Mouse (Mus musculus) limb, embryonic 11.5 days (tissue): ENCODE measurements around the gene BC052040. TPM values are rescaled to one million over a fixed set of nuclear protein-coding genes. Genes with fewer than 3 reads are reported as not detected.
A peak's percentile ranks its signal among the peaks of the same experiment; 100 is the strongest.

Experiments
- ATAC-seq: fragments of 200-750 bp; cut with Nextera tagmentation; 2 replicates; pipeline ENCODE4 v1.8.0; 2017; ENCODE audit warnings: low read depth; ENCODE audit not compliant: insufficient number of reproducible peaks, low FRiP score, low TSS enrichment
- DNase-seq: peaks from one replicate; pipeline ENCODE4 v3.0.0-alpha.2; 2015; ENCODE audit warnings: low spot score
- H3K27ac ChIP-seq: fragments of 300-500 bp; sonication (generic); replicated peaks from 2 replicates; pipeline ENCODE4 v1.5.1; 2014; ENCODE audit warnings: low read depth, mild to moderate bottlenecking, low read length
- H3K27me3 ChIP-seq: fragments of 300-500 bp; sonication (generic); 2 replicates; pipeline ENCODE4 v1.6.1; 2014; ENCODE audit warnings: mild to moderate bottlenecking, low read length, mixed read lengths; ENCODE audit not compliant: control insufficient read depth, insufficient read depth
- H3K36me3 ChIP-seq: fragments of 300-500 bp; sonication (generic); 2 replicates; pipeline ENCODE4 v1.6.1; 2014; ENCODE audit warnings: mild to moderate bottlenecking, low read length, moderate library complexity, mixed read lengths; ENCODE audit not compliant: control insufficient read depth, insufficient read depth
- H3K4me1 ChIP-seq: fragments of 300-500 bp; sonication (generic); 2 replicates; pipeline ENCODE4 v1.6.1; 2014; ENCODE audit warnings: low read length, mixed read lengths; ENCODE audit not compliant: control insufficient read depth, insufficient read depth
- H3K4me2 ChIP-seq: fragments of 300-500 bp; sonication (generic); 2 replicates; pipeline ENCODE4 v1.6.1; 2014; ENCODE audit warnings: low read depth, mild to moderate bottlenecking, moderate library complexity; ENCODE audit not compliant: severe bottlenecking
- H3K4me3 ChIP-seq: fragments of 300-500 bp; sonication (generic); 2 replicates; pipeline ENCODE4 v1.5.1; 2014; ENCODE audit warnings: low read depth, low read length
- H3K9ac ChIP-seq: fragments of 300-500 bp; sonication (generic); 2 replicates; pipeline ENCODE4 v1.6.1; 2014; ENCODE audit warnings: mild to moderate bottlenecking, low read length
- H3K9me3 ChIP-seq: fragments of 300-500 bp; sonication (generic); 2 replicates; pipeline ENCODE4 v1.6.1; 2016; ENCODE audit warnings: low read length; ENCODE audit not compliant: control insufficient read depth
- WGBS: fragments of 180-500 bp; shearing (Covaris S2); extraction: QIAGEN DNeasy Blood & Tissue Kit; methylation state at CpG from one replicate; pipeline ENCODE4 v1.1.7; 2014; 5-methylcytosine and 5-hydroxymethylcytosine counted together
- polyA plus RNA-seq: library from polyadenylated mRNA; unstranded; fragments of >200 nt; fragmentation: Nextera tagmentation; extraction: Ambion mirVana; gene quantifications from 2 replicates; pipeline ENCODE4 v1.2.1, GENCODE M21; 2014

Gene BC052040
- polyA plus RNA-seq, 1 experiment from 2014 or later, result 13.6 TPM

- WGBS, result 38% methylated on average over 6 of the region's 6 CpGs
- Histone ChIP-seq H3K4me1 (no peaks in the 10 kb centered on the region), H3K4me3 (no peak overlapping the region), H3K36me3 (no peaks in the 10 kb centered on the region), H3K27ac (no peak overlapping the region), H3K9ac (no peak overlapping the region), H3K27me3 (no peaks in the 10 kb centered on the region), H3K4me2 (no peak overlapping the region), H3K9me3 (no peaks in the 10 kb centered on the region)
- no peak for ATAC-seq
- DNase-seq, result no peak
Measured at GRCm38 (mm10) chr2:115725926-115726325, 144.4 kb downstream of the BC052040 start.

GRCm38 (mm10) chr2:115726806-115727205 is 145.3 kb downstream of the BC052040 start:
- no peaks in the 10 kb centered on the region for H3K4me1 ChIP-seq
- no peaks in the 10 kb centered on the region for H3K9me3 ChIP-seq
- DNase-seq (no peak), ATAC-seq (no peak)
- H3K27me3 ChIP-seq, result no peaks in the 10 kb centered on the region
- no peak overlapping the region for H3K9ac ChIP-seq
- 60% methylated on average over 5 of the region's 5 CpGs for WGBS
- no peak overlapping the region for H3K4me2 ChIP-seq
- no peak overlapping the region for H3K4me3 ChIP-seq
- no peak overlapping the region for H3K27ac ChIP-seq
- H3K36me3 ChIP-seq, result no peaks in the 10 kb centered on the region

GRCm38 (mm10) chr2:115728627-115729026 is 147.1 kb downstream of the BC052040 start:
- DNase-seq (no peak), ATAC-seq (no peak)
- Histone ChIP-seq H3K36me3 (no peaks in the 10 kb centered on the region), H3K27ac (no peak overlapping the region), H3K4me3 (no peak overlapping the region), H3K9me3 (no peaks in the 10 kb centered on the region), H3K4me1 (peaks cover 6% of the 10 kb centered on the region; the same call in 1 of the 2 replicates), H3K4me2 (no peak overlapping the region), H3K9ac (no peak overlapping the region), H3K27me3 (no peaks in the 10 kb centered on the region)
- WGBS, result 89% methylated on average over 6 of the region's 6 CpGs

GRCm38 (mm10) chr2:115730502-115730901 is 149.0 kb downstream of the BC052040 start:
- Histone ChIP-seq H3K36me3 (no peaks in the 10 kb centered on the region), H3K27ac (no peak overlapping the region), H3K27me3 (no peaks in the 10 kb centered on the region), H3K4me3 (no peak overlapping the region), H3K4me1 (peaks cover 10% of the 10 kb centered on the region; the same call in 1 of the 2 replicates), H3K9me3 (no peaks in the 10 kb centered on the region), H3K4me2 (no peak overlapping the region), H3K9ac (no peak overlapping the region)
- DNase-seq, result no peak
- ATAC-seq, result no peak
- 77% methylated on average over 6 of the region's 6 CpGs for WGBS

GRCm38 (mm10) chr2:115731171-115731570 is 149.7 kb downstream of the BC052040 start:
- DNase-seq, result no peak
- no peaks in the 10 kb centered on the region for H3K27me3 ChIP-seq
- no peak overlapping the region for H3K9ac ChIP-seq
- H3K4me2 ChIP-seq, result no peak overlapping the region
- no peaks in the 10 kb centered on the region for H3K9me3 ChIP-seq
- ATAC-seq, result no peak
- H3K4me1 ChIP-seq, result peaks cover 10% of the 10 kb centered on the region; the same call in 1 of the 2 replicates
- no peak overlapping the region for H3K4me3 ChIP-seq
- no peaks in the 10 kb centered on the region for H3K36me3 ChIP-seq
- 75% methylated on average over 3 of the region's 3 CpGs for WGBS
- H3K27ac ChIP-seq, result no peak overlapping the region

GRCm38 (mm10) chr2:115732572-115732971 is 151.1 kb downstream of the BC052040 start:
- ATAC-seq (no peak), DNase-seq (no peak)
- Histone ChIP-seq H3K9me3 (no peaks in the 10 kb centered on the region), H3K27me3 (no peaks in the 10 kb centered on the region), H3K4me2 (no peak overlapping the region), H3K27ac (no peak overlapping the region), H3K36me3 (no peaks in the 10 kb centered on the region), H3K4me3 (no peak overlapping the region), H3K9ac (no peak overlapping the region), H3K4me1 (peaks cover 10% of the 10 kb centered on the region; the same call in 1 of the 2 replicates)
- 79% methylated on average over 4 of the region's 4 CpGs for WGBS

- Histone ChIP-seq H3K27ac (no peak overlapping the region), H3K36me3 (no peaks in the 10 kb centered on the region), H3K9me3 (no peaks in the 10 kb centered on the region), H3K27me3 (no peaks in the 10 kb centered on the region), H3K4me2 (no peak overlapping the region), H3K9ac (no peak overlapping the region), H3K4me1 (peaks cover 10% of the 10 kb centered on the region; the same call in 1 of the 2 replicates), H3K4me3 (no peak overlapping the region)
- 50% methylated on average over 8 of the region's 8 CpGs for WGBS
- ATAC-seq (0 out of 2 replicates have a peak, but pooled peaks have one; percentile 23), DNase-seq (peak; percentile 51)
Measured at GRCm38 (mm10) chr2:115733017-115733692, 151.6 kb downstream of the BC052040 start.

GRCm38 (mm10) chr2:115734850-115735249 is 153.3 kb downstream of the BC052040 start:
- ATAC-seq (no peak), DNase-seq (no peak)
- no peaks in the 10 kb centered on the region for H3K27me3 ChIP-seq
- WGBS, result 88% methylated on average over 6 of the region's 6 CpGs
- H3K9ac ChIP-seq, result no peak overlapping the region
- no peak overlapping the region for H3K4me3 ChIP-seq
- H3K4me2 ChIP-seq, result no peak overlapping the region
- no peaks in the 10 kb centered on the region for H3K9me3 ChIP-seq
- H3K4me1 ChIP-seq, result peaks cover 10% of the 10 kb centered on the region; the same call in 1 of the 2 replicates
- no peaks in the 10 kb centered on the region for H3K36me3 ChIP-seq
- no peak overlapping the region for H3K27ac ChIP-seq
